Mouse (Mus musculus): ENCODE data around the gene Prss16. TPM values are rescaled to one million over a fixed set of nuclear protein-coding genes. Genes with fewer than 3 reads are reported as not detected.

Prss16 gene
- total RNA-seq, 1 experiment from 2014 or later = 2.9 TPM

- no peak for ATAC-seq (ENCODE audit: extremely low read depth, insufficient number of reproducible peaks, low FRiP score, poor library complexity, severe bottlenecking)
Measured at GRCm38 (mm10) chr13:22014411-22014845, 4.9 kb upstream of the Prss16 start.

GRCm38 (mm10) chr13:22013716-22014115 lies 4.2 kb upstream of the Prss16 start:
- no peak for ATAC-seq (ENCODE audit: extremely low read depth, insufficient number of reproducible peaks, low FRiP score, poor library complexity, severe bottlenecking)

GRCm38 (mm10) chr13:22008707-22009106 lies 835 bp downstream of the Prss16 start:
- no peak for ATAC-seq (ENCODE audit: extremely low read depth, insufficient number of reproducible peaks, low FRiP score, poor library complexity, severe bottlenecking)

- no peak for ATAC-seq (ENCODE audit: extremely low read depth, insufficient number of reproducible peaks, low FRiP score, poor library complexity, severe bottlenecking)
Measured at GRCm38 (mm10) chr13:22007872-22008271, 1.7 kb downstream of the Prss16 start.

GRCm38 (mm10) chr13:22007121-22007510 lies 2.4 kb downstream of the Prss16 start:
- no peak for ATAC-seq (ENCODE audit: extremely low read depth, insufficient number of reproducible peaks, low FRiP score, poor library complexity, severe bottlenecking)

GRCm38 (mm10) chr13:22006334-22007120 lies 3.0 kb downstream of the Prss16 start:
- ATAC-seq (ENCODE audit: extremely low read depth, insufficient number of reproducible peaks, low FRiP score, poor library complexity, severe bottlenecking) = peak; percentile 65

- peak; percentile 25; the same call in 1 of the 2 replicates for ATAC-seq (ENCODE audit: extremely low read depth, insufficient number of reproducible peaks, low FRiP score, poor library complexity, severe bottlenecking)
Measured at GRCm38 (mm10) chr13:22005605-22006333, 3.8 kb downstream of the Prss16 start.

GRCm38 (mm10) chr13:22001823-22002222 lies 7.7 kb downstream of the Prss16 start:
- no peak for ATAC-seq (ENCODE audit: extremely low read depth, insufficient number of reproducible peaks, low FRiP score, poor library complexity, severe bottlenecking)

- ATAC-seq (ENCODE audit: extremely low read depth, insufficient number of reproducible peaks, low FRiP score, poor library complexity, severe bottlenecking) = no peak
Measured at GRCm38 (mm10) chr13:22001346-22001745, 8.2 kb downstream of the Prss16 start.

GRCm38 (mm10) chr13:21999147-21999546 lies 10.4 kb downstream of the Prss16 start:
- ATAC-seq (ENCODE audit: extremely low read depth, insufficient number of reproducible peaks, low FRiP score, poor library complexity, severe bottlenecking) = no peak

GRCm38 (mm10) chr13:21998412-21998811 lies 11.1 kb downstream of the Prss16 start:
- ATAC-seq (ENCODE audit: extremely low read depth, insufficient number of reproducible peaks, low FRiP score, poor library complexity, severe bottlenecking) = no peak

- no peak for ATAC-seq (ENCODE audit: extremely low read depth, insufficient number of reproducible peaks, low FRiP score, poor library complexity, severe bottlenecking)
Measured at GRCm38 (mm10) chr13:21997821-21998220, 11.7 kb downstream of the Prss16 start.

- ATAC-seq (ENCODE audit: extremely low read depth, insufficient number of reproducible peaks, low FRiP score, poor library complexity, severe bottlenecking) = no peak
Measured at GRCm38 (mm10) chr13:21997201-21997820, 12.2 kb downstream of the Prss16 start.

- no peak for ATAC-seq (ENCODE audit: extremely low read depth, insufficient number of reproducible peaks, low FRiP score, poor library complexity, severe bottlenecking)
Measured at GRCm38 (mm10) chr13:21996840-21997185, 12.7 kb downstream of the Prss16 start.

GRCm38 (mm10) chr13:21996101-21996839 lies 13.3 kb downstream of the Prss16 start:
- ATAC-seq (ENCODE audit: extremely low read depth, insufficient number of reproducible peaks, low FRiP score, poor library complexity, severe bottlenecking) = no peak

- ATAC-seq (ENCODE audit: extremely low read depth, insufficient number of reproducible peaks, low FRiP score, poor library complexity, severe bottlenecking) = peak; percentile 58; the same call in 1 of the 2 replicates
Measured at GRCm38 (mm10) chr13:21995331-21995914, 14.1 kb downstream of the Prss16 start.

GRCm38 (mm10) chr13:21994896-21995295 lies 14.6 kb downstream of the Prss16 start:
- no peak for ATAC-seq (ENCODE audit: extremely low read depth, insufficient number of reproducible peaks, low FRiP score, poor library complexity, severe bottlenecking)

GRCm38 (mm10) chr13:21993957-21994738 lies 15.4 kb downstream of the Prss16 start:
- no peak for ATAC-seq (ENCODE audit: extremely low read depth, insufficient number of reproducible peaks, low FRiP score, poor library complexity, severe bottlenecking)
